Mouse (Mus musculus) mature B cell (primary cell): ENCODE data around the gene Neurod6.
"Not testable (repeated sequence)": the region's sequence is repeated elsewhere in the genome, so short reads cannot be mapped to it uniquely, and the experiment has no call there.

ENCODE experiments used
- in situ Hi-C: fragments of 300-500 bp; cut with MboI; formaldehyde crosslinking; loops from 2 replicates; pipeline ENCODE4 v1.14.3; 2019

Neurod6 gene

GRCm38 (mm10) chr6:55680974-55681373, at the start of gene Neurod6:
Gene Neurod6, minus strand, starts transcription at chr6:55681263.
- in situ Hi-C loops: no loop called here

GRCm38 (mm10) chr6:55717209-55717608, 36.1 kb upstream of the Neurod6 start:
- in situ Hi-C loops: no loop called here

- in situ Hi-C loops: no loop called here
Observed at GRCm38 (mm10) chr6:55715446-55715845, 34.4 kb upstream of the Neurod6 start.

- in situ Hi-C loops: not testable (repeated sequence)
Observed at GRCm38 (mm10) chr6:55710913-55711312, 29.9 kb upstream of the Neurod6 start.

- in situ Hi-C loops: no loop called here
Observed at GRCm38 (mm10) chr6:55704759-55705104, 23.7 kb upstream of the Neurod6 start.

GRCm38 (mm10) chr6:55704061-55704758, 23.1 kb upstream of the Neurod6 start:
- in situ Hi-C loops: no loop called here

GRCm38 (mm10) chr6:55700392-55701386, 19.6 kb upstream of the Neurod6 start:
- in situ Hi-C loops: no loop called here

GRCm38 (mm10) chr6:55690015-55690531, 9.0 kb upstream of the Neurod6 start:
- in situ Hi-C loops: no loop called here

GRCm38 (mm10) chr6:55683506-55683905, 2.4 kb upstream of the Neurod6 start:
- in situ Hi-C loops: no loop called here

GRCm38 (mm10) chr6:55682886-55683285, 1.8 kb upstream of the Neurod6 start:
- in situ Hi-C loops: no loop called here

GRCm38 (mm10) chr6:55678571-55679185, 2.4 kb downstream of the Neurod6 start:
- in situ Hi-C loops: no loop called here

GRCm38 (mm10) chr6:55677326-55677725, 3.7 kb downstream of the Neurod6 start:
- in situ Hi-C loops: no loop called here

GRCm38 (mm10) chr6:55676663-55677311, 4.3 kb downstream of the Neurod6 start:
- in situ Hi-C loops: no loop called here

GRCm38 (mm10) chr6:55676141-55676662, 4.9 kb downstream of the Neurod6 start:
- in situ Hi-C loops: no loop called here

- in situ Hi-C loops: no loop called here
Observed at GRCm38 (mm10) chr6:55667801-55668200, 13.3 kb downstream of the Neurod6 start.

GRCm38 (mm10) chr6:55661126-55661915, 19.7 kb downstream of the Neurod6 start:
- in situ Hi-C loops: no loop called here

- in situ Hi-C loops: no loop called here
Observed at GRCm38 (mm10) chr6:55649996-55650395, 31.1 kb downstream of the Neurod6 start.

GRCm38 (mm10) chr6:55649581-55649980, 31.5 kb downstream of the Neurod6 start:
- in situ Hi-C loops: no loop called here

GRCm38 (mm10) chr6:55648886-55649285, 32.2 kb downstream of the Neurod6 start:
- in situ Hi-C loops: no loop called here

GRCm38 (mm10) chr6:55647771-55648280, 33.2 kb downstream of the Neurod6 start:
- in situ Hi-C loops: no loop called here
